Mouse (Mus musculus): ENCODE data around the gene Xylt1. TPM values are rescaled to one million over a fixed set of nuclear protein-coding genes. Genes with fewer than 3 reads are reported as not detected.

Gene Xylt1
- polyA plus RNA-seq, 1 experiment, result 0.91 TPM

DNA sequence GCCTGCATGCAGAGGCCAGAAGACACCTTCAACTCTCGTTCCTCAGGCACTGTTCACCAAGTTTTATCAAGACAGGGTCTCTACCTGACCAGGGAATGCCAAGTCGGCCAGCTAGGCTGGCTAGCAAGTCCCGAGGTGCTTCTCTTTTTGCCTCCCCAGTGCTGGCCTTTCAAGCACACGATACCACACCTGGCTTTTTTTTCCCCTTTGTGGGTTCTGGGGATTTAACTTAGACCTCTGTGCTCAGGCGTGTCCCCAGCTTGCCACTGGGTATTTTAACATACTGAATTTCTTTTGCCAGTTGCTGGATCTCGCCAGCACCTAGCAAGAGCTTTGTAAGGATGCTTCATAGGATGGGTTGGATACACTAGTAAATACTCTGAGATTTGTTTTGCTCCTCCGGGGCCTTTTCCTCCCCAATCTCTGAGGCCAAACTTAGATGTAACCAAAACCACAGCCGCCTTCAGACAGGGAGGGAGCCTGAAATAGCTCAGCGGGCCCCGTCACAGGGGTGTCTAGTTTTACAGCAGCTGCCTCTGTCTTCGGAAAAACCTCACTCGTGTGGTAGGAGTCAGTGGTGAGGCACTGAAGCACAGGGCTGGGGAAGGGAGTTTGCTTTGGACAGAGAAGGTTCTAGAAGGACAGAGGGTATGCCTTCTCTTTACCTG is 33.7 kb downstream of the Xylt1 start:
- peaks cover 28% of the 10 kb centered on the region for H3K4me1 ChIP-seq (ENCODE audit: control insufficient read depth, insufficient read depth, insufficient read length, low read length)
- H3K27ac ChIP-seq (replicated peaks; ENCODE audit: low read depth, low read length), result no peak overlapping the region
- H3K4me3 ChIP-seq (ENCODE audit: insufficient read depth, low read depth, low read length), result no peak overlapping the region

DNA sequence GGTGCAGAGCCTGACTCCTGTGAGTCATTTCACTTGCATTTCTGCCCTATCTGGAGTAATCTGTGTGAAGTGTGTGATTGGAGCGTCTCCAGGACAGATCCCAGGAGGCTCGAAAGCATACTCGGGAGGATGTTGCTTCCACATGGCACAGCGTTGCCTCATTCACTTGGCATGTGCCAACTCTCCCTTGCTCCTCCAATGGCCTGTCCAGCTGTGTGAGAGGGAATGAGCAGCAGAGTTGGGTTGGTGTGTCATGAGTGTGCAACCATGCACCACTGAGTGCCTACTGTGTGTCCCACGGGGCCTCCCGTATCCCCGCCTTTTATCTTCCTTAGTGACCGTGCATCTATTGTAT is 34.2 kb downstream of the Xylt1 start:
- no peak overlapping the region for H3K4me3 ChIP-seq (ENCODE audit: insufficient read depth, low read depth, low read length)
- peaks cover 31% of the 10 kb centered on the region for H3K4me1 ChIP-seq (ENCODE audit: control insufficient read depth, insufficient read depth, insufficient read length, low read length)
- H3K27ac ChIP-seq (replicated peaks; ENCODE audit: low read depth, low read length), result no peak overlapping the region

DNA sequence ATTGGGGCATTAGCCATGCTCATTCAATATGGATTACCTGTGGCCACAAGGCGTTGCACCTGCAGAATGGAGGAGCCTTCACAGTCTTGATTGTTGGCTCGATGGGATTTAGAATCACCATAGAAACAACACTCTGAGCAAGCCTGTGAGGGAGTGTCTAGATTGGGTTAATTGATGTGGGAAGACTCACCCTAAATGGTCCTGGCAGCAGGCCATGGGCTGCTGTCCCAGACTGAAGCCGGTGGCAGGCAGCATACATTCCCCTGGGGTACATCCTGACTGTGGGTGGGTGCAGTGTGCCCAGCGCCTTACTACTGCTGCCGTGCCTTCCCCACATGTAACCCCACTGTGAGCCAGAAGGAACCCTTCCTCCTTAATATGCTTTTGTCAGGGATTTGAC is 38.3 kb downstream of the Xylt1 start:
- Histone ChIP-seq H3K4me1 (ENCODE audit: control insufficient read depth, insufficient read depth, insufficient read length, low read length) (peaks cover 25% of the 10 kb centered on the region), H3K27ac (replicated peaks; ENCODE audit: low read depth, low read length) (no peak overlapping the region)

DNA sequence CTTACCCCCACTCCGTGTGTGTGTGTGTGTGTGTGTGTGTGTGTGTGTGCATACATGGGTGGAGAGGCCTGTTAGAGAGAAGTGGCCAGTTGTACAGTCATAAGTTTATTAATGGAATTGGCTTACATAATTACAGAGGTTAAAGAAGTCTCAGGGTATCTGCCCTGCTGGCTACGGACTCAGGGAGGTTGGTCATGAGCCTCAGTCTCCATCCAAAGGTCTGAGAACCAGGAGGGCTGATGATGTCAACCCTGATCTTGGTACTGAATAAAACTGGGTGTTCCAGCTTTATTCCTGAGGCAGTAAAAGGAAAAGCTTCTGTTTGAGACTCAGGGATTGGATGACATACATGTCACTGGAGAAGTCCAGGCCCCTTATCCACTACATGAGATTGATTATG is 39.1 kb downstream of the Xylt1 start:
- Histone ChIP-seq H3K27ac (replicated peaks; ENCODE audit: low read depth, low read length) (no peak overlapping the region), H3K4me1 (ENCODE audit: control insufficient read depth, insufficient read depth, insufficient read length, low read length) (peaks cover 20% of the 10 kb centered on the region), H3K4me3 (ENCODE audit: insufficient read depth, low read depth, low read length) (no peak overlapping the region)

More for the DNA sequence above, 38.3 kb downstream of the Xylt1 start:
- no peak overlapping the region for H3K4me3 ChIP-seq (ENCODE audit: insufficient read depth, low read depth, low read length)

DNA sequence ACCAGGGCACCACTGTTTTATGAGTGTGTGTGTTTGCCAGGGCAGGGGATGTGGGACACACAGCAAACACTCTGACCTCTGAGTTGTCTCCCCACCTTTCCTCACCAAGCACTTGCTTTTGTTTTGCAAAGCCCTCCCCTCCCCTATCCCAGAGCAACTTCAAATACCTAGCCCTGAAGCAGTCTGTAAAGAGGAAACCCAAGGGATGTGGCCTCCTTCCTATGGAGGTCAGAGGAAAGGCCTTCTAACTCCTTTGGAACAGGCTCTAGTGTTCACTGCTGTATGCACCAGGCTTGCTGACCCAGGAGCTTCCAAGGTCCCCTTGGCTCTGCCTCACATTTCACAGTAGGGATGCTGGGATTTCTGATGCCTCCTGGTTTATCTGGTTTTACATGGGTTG is 39.5 kb downstream of the Xylt1 start:
- Histone ChIP-seq H3K4me1 (ENCODE audit: control insufficient read depth, insufficient read depth, insufficient read length, low read length) (peaks cover 18% of the 10 kb centered on the region), H3K4me3 (ENCODE audit: insufficient read depth, low read depth, low read length) (no peak overlapping the region), H3K27ac (replicated peaks; ENCODE audit: low read depth, low read length) (no peak overlapping the region)

DNA sequence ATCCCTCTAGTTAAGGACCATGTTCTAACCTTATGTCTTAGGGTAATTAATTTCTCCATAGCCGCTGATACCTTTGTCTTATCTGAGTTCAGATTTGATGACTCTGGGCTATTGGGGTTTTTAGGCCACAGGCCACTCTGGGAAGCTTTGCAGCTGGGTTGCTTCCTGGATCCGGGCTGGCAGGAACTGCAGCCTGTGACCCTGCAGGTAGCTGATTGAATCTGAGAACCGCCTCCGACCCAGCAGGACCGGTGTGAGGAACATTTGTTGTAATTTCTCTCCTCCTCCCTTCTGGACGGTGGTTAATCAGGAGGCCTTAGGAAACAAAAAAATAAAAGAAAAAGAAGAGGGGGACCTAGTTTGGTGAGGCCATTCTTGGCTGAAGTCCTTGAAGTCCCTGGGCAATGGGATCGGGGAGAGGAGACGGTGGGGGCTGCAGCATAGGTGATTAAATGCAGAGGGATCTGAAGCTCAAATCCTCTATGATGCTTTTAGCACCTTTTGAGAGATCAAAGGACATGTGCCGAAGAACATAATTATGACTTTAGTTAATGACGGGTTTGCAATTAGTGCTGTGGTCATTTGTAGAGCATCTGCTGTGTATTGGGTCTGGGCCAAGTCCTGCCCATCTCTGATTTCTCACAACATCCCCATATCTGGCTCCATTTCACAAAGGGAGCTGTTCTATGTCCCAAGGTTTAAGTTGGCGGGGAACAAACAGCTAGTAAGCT is 40.2 kb downstream of the Xylt1 start:
- Histone ChIP-seq H3K4me1 (ENCODE audit: control insufficient read depth, insufficient read depth, insufficient read length, low read length) (peaks cover 13% of the 10 kb centered on the region), H3K27ac (replicated peaks; ENCODE audit: low read depth, low read length) (no peak overlapping the region), H3K4me3 (ENCODE audit: insufficient read depth, low read depth, low read length) (no peak overlapping the region)

DNA sequence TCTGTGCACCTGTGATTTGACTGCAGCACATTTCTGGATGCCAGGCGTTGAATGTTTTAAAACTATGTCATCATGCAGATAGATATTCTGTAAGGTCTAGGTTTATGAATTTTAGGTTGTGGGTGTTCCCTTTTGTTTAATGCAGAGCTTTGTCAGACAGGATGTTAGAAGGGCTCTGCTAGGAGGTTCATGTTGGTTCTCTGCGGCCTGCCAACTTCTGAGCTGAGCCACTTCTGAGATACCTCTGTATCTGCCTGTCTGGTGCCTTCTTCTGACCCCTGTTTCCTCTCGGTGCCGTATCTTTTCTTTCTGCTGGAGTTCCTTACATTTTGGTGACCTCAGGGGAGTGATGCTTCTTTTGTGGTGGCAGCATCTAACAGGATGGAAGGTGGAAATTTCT is 44.1 kb downstream of the Xylt1 start:
- Histone ChIP-seq H3K4me1 (ENCODE audit: control insufficient read depth, insufficient read depth, insufficient read length, low read length) (peaks cover 5% of the 10 kb centered on the region), H3K27ac (replicated peaks; ENCODE audit: low read depth, low read length) (no peak overlapping the region), H3K4me3 (ENCODE audit: insufficient read depth, low read depth, low read length) (no peak overlapping the region)

DNA sequence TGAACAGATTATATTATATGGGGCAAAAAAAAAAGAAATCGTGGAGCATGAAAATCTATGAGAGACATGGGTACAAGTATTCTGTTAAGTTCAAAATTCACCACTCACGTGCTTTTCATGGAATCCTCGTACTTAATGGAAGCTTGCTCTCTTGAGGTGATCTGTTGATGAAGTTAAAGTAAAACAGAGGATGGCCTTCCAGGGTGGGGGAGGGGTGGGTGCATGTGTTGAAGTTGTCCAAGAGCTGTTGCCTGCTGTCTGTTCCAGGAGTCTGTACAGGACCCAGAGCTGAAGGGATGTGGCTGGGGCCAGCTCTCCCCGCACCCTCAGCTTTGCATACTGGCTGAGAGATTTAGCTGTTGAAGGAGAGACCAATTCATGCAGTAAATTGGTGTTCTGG is 45.6 kb downstream of the Xylt1 start:
- Histone ChIP-seq H3K4me3 (ENCODE audit: insufficient read depth, low read depth, low read length) (no peak overlapping the region), H3K4me1 (ENCODE audit: control insufficient read depth, insufficient read depth, insufficient read length, low read length) (peaks cover 3% of the 10 kb centered on the region; the same call in 1 of the 2 replicates), H3K27ac (replicated peaks; ENCODE audit: low read depth, low read length) (no peak overlapping the region)

DNA sequence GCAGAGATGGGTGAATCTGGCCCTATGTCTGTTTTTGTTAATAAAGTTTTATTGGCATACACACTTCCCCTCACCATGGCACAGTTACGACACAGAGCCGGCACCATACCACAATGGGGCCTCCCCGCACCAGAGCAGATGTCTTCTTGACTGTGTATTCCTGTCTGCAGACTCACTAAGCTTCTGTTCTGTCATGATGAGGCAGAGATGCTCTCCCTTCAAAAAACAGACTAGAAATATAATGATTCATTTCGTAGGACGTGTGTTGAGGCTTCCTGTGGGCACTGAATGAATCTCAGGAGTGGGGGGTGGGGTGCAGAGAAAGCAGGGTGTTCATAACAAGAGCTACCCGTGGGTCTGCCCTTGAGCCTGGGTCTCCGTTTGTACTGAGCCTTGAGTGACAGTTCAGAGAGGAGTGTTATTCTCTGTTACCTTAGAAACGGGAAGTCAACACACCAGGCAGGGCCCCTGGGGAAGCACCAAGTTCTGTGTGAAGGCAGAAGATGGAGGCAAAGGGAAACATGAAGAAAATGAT is 48.0 kb downstream of the Xylt1 start:
- Histone ChIP-seq H3K27ac (replicated peaks; ENCODE audit: low read depth, low read length) (no peak overlapping the region), H3K4me1 (ENCODE audit: control insufficient read depth, insufficient read depth, insufficient read length, low read length) (peaks cover 3% of the 10 kb centered on the region; the same call in 1 of the 2 replicates), H3K4me3 (ENCODE audit: insufficient read depth, low read depth, low read length) (no peak overlapping the region)

DNA sequence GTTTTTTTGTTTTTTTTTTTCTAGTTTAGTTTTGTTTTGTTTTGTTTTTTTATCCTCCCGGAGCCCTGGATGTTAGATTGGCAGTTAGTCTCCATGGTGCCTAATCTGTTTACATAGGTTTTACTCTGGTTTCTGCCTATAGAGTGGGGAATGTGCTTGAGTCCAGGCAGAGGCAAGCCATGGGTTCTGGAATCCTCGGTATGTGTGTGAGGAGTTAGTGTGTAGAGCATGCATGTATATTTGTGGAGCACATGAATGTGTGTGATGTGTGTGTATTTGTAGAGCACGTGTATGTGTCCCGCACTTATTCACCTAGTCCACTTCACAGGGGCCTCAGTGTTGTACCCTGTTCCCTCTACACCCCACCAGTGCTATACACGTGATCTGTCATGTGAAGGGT is 48.7 kb downstream of the Xylt1 start:
- peaks cover 3% of the 10 kb centered on the region; the same call in 1 of the 2 replicates for H3K4me1 ChIP-seq (ENCODE audit: control insufficient read depth, insufficient read depth, insufficient read length, low read length)
- no peak overlapping the region for H3K27ac ChIP-seq (replicated peaks; ENCODE audit: low read depth, low read length)
- H3K4me3 ChIP-seq (ENCODE audit: insufficient read depth, low read depth, low read length), result no peak overlapping the region

DNA sequence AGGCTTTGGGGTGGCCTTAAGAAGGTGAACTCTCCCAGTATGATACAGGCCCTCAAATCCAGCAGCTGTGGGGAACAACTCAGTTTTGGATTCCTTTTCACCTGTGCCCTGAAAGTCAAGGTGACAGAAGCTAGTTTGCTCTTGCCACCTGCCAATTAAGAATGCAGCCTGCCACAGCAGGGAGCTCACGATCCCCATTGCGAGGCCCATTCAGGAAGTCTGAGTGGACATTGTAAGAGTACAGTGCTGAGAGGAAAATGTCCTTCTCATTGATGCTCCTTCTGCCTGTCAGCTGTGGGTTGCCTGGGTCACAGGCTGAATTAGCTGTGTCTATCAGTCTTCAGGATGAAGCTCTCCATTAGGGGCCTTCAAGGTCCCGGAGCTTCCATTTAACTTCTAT is 49.1 kb downstream of the Xylt1 start:
- peaks cover 3% of the 10 kb centered on the region; the same call in 1 of the 2 replicates for H3K4me1 ChIP-seq (ENCODE audit: control insufficient read depth, insufficient read depth, insufficient read length, low read length)
- no peak overlapping the region for H3K27ac ChIP-seq (replicated peaks; ENCODE audit: low read depth, low read length)
- H3K4me3 ChIP-seq (ENCODE audit: insufficient read depth, low read depth, low read length), result no peak overlapping the region

DNA sequence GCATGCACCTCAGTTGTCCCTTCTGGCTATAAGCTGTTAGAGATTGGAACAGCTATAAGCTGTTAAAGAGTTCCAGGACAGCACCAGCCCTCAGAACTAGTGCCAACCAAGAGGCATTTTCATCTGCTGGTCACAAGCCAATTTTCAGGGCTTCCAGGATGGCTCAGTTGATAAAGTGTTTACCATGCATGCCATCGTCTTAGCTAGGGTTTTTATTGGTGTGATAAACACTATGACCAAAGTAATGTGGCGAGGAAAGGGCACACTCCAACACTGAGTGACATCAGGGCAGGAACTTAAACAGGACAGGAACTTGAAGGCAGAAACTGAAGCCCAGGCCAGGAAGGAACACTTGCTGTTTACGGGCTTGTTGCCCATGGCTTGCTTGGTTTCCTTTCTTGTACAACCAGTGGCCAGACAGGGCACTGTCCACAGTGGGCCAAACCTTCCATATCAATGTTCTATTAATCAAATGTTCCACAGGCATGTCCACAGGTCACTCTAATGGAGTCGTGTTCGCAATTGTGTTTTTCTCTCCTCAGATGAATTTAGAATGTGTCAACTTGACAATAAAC is 49.7 kb downstream of the Xylt1 start:
- Histone ChIP-seq H3K4me1 (ENCODE audit: control insufficient read depth, insufficient read depth, insufficient read length, low read length) (peaks cover 3% of the 10 kb centered on the region; the same call in 1 of the 2 replicates), H3K27ac (replicated peaks; ENCODE audit: low read depth, low read length) (no peak overlapping the region), H3K4me3 (ENCODE audit: insufficient read depth, low read depth, low read length) (no peak overlapping the region)

DNA sequence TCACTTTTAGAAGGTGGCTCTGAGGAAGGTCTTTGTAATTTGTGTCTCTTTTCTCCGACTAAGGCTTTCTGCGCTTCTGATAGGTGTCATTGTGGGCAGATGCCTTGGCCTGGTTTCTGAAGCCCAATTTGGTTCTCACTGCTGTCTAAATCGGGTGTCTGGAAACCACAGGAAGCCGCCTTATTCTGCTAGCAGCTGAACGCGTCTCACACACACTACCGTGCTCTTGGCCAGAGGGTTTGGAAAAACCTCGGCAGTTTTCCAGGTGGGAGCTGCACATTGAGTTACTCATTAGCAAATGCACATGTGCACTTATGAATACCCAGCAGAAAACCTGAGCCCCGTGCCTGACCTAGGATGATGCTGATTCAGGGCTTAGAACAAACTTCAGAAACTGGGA is 52.9 kb downstream of the Xylt1 start:
- Histone ChIP-seq H3K27ac (replicated peaks; ENCODE audit: low read depth, low read length) (no peak overlapping the region), H3K4me1 (ENCODE audit: control insufficient read depth, insufficient read depth, insufficient read length, low read length) (peaks cover 7% of the 10 kb centered on the region), H3K4me3 (ENCODE audit: insufficient read depth, low read depth, low read length) (no peak overlapping the region)

DNA sequence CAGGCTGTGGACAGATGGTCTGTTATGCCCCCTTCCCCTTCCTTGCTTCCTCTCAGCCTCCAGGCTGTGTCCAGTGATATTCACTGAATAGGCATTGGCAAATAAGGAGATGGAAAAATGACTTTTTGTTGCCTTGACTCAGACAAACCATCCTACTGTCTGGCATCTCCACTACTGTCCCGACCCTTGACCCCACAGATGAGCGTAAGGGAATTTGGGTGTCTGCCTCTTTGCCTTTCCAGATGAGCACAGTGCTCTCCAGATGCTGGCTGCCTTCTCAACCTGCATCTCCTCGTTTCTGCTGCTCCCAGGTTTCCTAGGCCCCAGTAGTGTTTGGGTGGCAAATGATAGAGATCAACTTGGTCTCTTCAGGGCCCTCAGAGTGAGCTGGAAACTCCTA is 54.3 kb downstream of the Xylt1 start:
- Histone ChIP-seq H3K4me3 (ENCODE audit: insufficient read depth, low read depth, low read length) (no peak overlapping the region), H3K27ac (replicated peaks; ENCODE audit: low read depth, low read length) (no peak overlapping the region), H3K4me1 (ENCODE audit: control insufficient read depth, insufficient read depth, insufficient read length, low read length) (peaks cover 7% of the 10 kb centered on the region)

DNA sequence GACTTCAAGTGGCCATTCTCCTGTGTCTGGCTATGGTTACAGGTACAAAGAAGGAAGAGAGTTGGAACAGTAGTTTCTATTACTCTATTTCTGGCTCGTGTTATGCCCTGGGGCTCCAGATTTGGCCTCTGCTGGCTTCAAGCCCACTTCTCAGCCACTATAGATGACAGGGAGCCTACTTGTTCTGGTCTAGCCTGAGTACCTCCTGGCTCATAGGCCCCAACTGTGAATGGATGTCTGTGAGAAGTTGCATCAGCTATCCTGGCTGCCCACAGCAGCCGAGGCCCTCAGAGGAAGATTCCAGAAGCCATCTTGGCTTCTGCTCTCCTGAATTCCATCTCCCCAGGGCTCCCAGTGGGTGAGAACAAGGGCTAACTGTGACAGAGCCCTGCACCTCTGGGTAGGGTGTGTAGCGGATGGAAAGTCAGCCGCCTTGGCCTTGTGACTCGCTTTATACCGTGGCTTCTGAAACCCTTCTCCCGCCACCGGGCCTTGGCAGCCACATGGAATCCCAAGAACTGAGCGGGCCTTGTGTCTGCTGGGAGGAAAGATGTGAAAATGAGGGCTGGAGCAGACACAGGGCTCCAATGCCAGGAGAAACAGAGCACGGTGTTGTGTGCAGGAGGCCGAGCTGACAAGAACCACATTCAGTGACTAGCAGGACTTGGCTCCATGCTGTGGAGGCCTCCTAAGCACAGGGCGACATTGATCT is 55.1 kb downstream of the Xylt1 start:
- H3K27ac ChIP-seq (replicated peaks; ENCODE audit: low read depth, low read length), result no peak overlapping the region
- peaks cover 4% of the 10 kb centered on the region for H3K4me1 ChIP-seq (ENCODE audit: control insufficient read depth, insufficient read depth, insufficient read length, low read length)
- no peak overlapping the region for H3K4me3 ChIP-seq (ENCODE audit: insufficient read depth, low read depth, low read length)

Measured in brown adipose tissue, adult 24 weeks (tissue).